In genomic region chr1:26853802-26854201, GRCm38 (mm10) we compare ENCODE assay signal across 18 mouse cellular contexts.
"Had no signal": no experiment of that assay in that cellular context is flagged by ENCODE, and none has a peak within 500 bp of the region (broad histone marks: within the 10 kb centered on the region; RNA-seq: fewer than 3 reads in every experiment).

No protein-coding gene starts in this region.

- H3K36me3 ChIP-seq: liver, embryonic 13.5 days; midbrain, embryonic 12.5 days; neural tube, embryonic 13.5 days had no signal

- H3K27ac ChIP-seq: left cerebral cortex, adult 2 months; liver, embryonic 13.5 days; midbrain, embryonic 12.5 days; neural tube, embryonic 13.5 days; stomach, postnatal 0 days had no signal

- DNase-seq: kidney, adult 9 months; kidney, postnatal 14 days; kidney, postnatal 4 days; layer of hippocampus, postnatal 36 days; liver, embryonic 13.5 days; lung, adult 2 months; lung, postnatal 14 days; lung, postnatal 4 days; retina, postnatal 1 day; right cerebral cortex, postnatal 14 days; right cerebral cortex, postnatal 4 days; thymus, postnatal 25 days had no signal

- H3K9me3 ChIP-seq: liver, embryonic 13.5 days; midbrain, embryonic 12.5 days; neural tube, embryonic 13.5 days had no signal

- H3K27me3 ChIP-seq: liver, embryonic 13.5 days; midbrain, embryonic 12.5 days; neural tube, embryonic 13.5 days had no signal

- H3K4me2 ChIP-seq: liver, embryonic 13.5 days; midbrain, embryonic 12.5 days; neural tube, embryonic 13.5 days had no signal

- H3K9ac ChIP-seq: liver, embryonic 13.5 days; midbrain, embryonic 12.5 days; neural tube, embryonic 13.5 days had no signal

- ATAC-seq: midbrain, embryonic 16.5 days had no signal

- H3K4me3 ChIP-seq: left cerebral cortex, adult 2 months; liver, embryonic 13.5 days; midbrain, embryonic 12.5 days; myocyte; neural tube, embryonic 13.5 days had no signal

- H3K4me1 ChIP-seq: liver, embryonic 13.5 days; midbrain, embryonic 12.5 days; neural tube, embryonic 13.5 days had no signal
